Mouse (Mus musculus): ENCODE measurements around the gene Hs2st1.

Gene Hs2st1

DNA sequence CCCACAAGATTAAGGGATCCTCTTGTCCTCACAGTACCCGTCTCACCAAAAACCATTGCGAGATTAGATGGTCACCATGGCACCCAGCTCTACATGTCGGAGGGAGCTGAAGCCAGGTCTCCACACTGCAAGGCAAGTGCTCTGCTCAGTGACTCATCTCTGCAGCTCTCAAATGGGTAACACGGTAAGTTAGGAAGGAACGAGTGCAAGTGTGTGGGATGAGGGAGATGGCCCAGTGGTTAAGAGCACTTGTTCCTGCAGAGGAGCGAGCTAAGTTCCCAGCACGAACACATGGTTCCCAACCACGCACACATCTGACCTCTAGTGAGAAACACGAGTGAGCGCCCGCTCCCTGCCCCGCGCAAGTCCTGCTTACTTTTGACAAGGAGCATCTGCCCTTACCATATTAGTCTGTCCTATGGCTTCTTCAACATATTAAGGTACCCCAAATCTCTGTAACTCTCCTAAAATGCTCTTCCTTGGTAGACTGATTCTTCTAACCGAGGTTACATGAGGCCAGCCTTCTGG, 132.0 kb downstream of the Hs2st1 start:
- no peak for DNase-seq (ENCODE audit: extremely low spot score)

DNA sequence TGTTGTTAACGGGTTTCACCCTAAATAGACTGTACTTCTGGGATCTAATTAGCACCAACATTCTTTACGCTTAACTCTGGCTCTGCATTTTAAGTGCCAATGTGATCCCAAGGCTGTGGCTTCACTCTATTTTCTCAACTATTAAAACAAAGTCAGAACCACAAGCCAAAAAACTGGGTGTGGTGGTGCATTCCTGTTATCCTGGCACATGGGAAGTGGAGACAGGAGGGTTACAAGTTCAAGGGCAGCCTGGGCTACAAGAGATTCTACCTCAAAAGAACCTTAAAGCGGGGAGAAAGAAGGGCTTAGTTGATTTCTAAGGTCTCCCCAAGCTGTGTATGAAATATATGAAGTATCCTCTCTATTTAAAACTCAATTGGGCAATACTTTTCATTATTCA, 133.9 kb downstream of the Hs2st1 start:
- DNase-seq (ENCODE audit: extremely low spot score), result no peak

DNA sequence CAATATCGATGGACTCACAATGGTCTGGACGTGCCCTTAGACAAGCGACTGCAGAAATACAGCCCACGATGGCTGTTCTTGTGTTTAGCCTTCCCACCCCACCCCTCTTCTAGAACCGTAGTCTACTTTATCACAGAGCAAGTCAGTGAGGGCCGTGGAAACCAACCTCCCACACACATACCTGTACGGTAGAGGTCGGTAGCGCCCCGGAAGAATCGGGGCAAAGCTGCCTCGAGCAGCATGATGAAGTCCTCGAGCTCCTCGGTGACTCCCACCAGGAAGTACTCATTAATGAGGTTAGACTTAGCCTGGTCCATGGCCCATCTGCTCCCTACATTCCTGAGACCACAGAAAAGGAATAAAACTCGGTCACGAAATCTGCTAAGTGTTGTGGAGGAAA, 134.7 kb downstream of the Hs2st1 start:
- DNase-seq (ENCODE audit: extremely low spot score), result no peak

DNA sequence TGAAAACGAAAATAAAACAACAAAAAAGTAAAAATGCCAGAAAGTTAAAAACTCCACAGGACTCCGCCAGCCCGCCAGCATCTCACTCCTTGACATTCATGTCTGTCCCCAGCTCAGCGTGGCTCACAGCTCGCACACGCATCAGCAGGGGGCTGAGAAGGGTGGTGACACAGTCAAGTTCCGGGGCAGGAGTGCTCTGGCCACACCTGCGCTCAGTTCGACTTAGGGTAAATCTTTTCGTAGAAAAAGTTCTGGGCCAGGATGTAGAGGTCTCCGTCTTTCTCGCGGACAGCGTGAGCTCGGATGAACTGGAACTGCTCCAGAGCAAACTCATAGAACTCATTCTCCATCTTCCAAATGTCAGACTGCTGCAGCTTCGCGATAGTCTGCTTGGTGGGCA, 135.7 kb downstream of the Hs2st1 start:
- no peak for DNase-seq (ENCODE audit: extremely low spot score)

DNA sequence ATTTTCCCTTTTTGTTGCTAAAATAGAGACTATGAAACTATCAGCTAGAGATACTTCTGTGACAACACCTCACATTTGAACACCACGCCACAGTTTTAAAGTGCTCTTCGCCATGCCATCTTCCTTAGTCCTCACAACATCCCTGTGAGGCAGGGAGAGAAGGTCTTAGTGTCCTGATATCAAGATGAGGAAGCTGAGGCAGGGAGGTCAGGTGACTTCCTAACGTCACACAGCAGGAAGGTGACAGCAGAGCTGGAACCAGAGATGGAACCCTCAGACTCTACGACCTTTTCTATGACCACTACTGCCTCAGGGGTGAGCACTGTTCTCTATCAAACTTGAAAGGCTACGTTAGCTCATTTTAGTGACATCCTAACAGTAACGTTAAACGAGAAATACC, 136.9 kb downstream of the Hs2st1 start:
- no peak for DNase-seq (ENCODE audit: extremely low spot score)

DNA sequence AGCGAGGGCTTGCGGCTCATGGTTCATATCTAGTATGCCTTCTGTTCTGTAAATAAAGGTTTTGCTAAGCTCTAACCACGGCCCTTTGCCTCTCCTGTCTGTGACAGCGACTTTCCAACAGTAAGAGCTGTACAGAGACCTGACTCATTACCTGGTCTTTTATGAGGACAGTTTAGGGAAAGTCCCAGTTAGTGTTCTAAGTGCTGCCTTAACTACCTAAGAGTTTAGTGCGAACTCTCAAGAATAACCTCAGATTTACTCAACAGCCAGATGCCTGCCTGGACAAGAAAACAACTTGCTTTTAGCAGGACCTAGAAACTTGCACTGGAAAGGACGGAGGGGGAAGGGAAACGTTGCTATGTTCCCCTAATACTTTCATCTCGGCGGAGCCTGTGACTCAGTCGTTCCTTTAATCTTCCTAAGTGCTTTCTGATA, 137.8 kb downstream of the Hs2st1 start:
- DNase-seq (ENCODE audit: extremely low spot score), result no peak

DNA sequence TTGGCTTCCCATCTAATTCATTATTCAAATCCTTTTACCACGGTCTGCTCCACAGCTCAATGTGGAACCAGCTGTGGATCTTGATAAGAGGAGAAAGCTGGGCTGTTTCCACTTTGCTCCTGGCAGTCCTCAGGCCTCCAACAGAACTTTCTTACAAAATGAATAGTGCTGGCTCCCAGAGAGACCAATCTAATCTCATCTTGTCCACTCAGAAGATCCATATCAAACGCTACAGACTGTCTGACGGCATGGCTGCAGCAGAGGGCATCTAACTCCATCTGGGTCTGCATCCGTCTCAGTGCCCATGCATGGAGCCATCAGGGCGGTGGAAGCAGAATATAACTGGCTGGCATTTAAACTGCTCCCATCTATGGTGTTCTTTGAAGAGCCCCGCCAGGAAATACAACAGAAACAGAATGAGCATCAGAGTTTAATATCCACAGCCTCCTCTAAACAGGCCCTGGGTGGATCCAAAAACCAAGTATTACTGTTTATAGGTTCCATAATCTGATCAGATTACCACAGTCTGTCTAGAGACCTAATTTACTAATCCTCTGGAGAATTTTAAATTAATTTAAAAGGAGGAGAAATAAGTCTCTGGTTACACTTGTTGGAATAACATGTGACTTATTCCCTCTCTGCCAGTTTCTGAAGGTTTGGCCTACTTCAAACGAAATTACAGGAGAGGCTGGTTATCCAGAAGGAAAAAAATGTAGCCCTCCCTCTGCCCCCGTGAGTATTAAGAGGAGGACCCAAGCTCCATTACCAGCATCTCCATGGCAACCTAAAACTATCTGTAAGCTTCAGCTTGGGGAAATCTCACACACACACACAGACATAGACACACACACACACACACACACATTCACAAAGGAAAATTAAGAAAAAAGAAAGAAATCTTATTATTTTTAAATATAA, 141.2 kb downstream of the Hs2st1 start:
- no peak for DNase-seq (ENCODE audit: extremely low spot score)

DNA sequence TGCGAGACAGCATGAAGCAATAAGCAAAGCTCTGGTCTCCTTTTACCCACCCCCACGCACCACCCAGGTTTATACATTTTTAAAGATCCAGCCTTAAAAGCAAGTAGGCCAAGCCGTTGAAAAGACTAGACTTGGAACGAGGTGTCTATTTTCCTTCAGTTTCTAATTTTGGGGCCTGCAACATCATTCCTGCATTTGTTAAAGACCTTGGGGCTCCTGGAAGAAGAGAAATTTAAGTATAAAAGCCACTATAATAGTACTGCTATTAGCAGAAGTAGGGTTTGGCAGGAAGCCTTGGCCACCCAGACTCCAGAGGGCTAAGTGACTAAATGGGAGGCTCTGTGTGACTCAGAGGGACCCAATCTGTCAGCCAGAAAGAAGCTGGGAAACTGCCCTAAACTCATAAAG, 144.9 kb downstream of the Hs2st1 start:
- DNase-seq (ENCODE audit: extremely low spot score), result no peak

DNA sequence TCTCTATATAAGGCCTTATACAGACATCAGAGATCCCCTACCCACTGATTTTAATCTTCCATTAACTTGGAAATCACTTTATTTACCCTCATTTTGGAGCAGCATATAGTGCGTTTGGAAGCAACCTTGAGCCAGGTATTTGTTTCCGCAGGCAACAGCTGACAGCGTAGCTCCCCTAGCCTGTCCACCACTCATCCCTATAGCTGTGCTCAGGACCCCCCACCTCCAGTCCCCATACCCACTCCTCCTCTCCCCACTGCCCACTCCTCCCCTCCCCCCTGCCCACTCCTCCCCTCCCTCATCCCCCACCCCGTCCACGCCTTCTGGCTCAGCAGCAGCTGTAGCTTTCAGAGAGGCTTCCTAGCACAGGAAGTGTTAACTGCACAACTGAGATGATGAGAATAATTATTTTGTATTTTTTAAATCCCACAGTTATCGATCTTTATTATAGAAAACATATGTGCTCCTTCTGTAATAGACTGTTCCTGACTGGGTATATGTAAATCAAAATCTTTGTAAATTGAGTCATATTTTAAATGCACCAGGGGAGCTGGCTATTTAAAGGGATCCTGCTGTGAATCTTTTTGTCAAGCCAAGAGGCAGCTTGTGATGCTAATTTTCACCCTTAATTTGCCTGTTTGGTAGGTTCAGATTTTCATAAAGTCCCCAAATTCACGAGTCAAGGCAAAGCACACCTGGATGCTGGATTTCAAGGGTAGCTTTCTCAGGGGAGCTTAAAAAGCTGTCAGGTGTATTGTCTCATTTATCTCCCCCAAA, 148.4 kb downstream of the Hs2st1 start:
- DNase-seq (ENCODE audit: extremely low spot score), result no peak

DNA sequence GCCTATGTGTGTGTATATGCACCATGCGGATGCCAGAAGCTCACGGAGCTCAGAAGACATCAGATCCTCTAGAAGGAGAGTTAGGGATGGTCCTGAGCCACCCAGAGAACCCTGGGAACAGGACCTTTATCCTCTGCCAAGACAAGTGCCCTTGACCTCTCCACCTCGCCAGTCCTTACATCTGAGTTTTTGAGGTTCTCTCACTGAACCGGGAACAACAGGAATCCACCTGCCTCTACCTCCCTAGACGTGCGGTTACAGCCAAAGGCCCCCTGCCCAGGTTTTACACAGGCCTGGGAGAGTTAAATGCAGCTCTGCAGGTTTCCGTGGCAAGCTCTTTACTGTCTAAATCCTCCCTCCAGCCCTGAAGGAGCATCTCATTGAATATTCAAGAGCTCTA, 156.2 kb downstream of the Hs2st1 start:
- DNase-seq (ENCODE audit: extremely low spot score), result no peak

DNA sequence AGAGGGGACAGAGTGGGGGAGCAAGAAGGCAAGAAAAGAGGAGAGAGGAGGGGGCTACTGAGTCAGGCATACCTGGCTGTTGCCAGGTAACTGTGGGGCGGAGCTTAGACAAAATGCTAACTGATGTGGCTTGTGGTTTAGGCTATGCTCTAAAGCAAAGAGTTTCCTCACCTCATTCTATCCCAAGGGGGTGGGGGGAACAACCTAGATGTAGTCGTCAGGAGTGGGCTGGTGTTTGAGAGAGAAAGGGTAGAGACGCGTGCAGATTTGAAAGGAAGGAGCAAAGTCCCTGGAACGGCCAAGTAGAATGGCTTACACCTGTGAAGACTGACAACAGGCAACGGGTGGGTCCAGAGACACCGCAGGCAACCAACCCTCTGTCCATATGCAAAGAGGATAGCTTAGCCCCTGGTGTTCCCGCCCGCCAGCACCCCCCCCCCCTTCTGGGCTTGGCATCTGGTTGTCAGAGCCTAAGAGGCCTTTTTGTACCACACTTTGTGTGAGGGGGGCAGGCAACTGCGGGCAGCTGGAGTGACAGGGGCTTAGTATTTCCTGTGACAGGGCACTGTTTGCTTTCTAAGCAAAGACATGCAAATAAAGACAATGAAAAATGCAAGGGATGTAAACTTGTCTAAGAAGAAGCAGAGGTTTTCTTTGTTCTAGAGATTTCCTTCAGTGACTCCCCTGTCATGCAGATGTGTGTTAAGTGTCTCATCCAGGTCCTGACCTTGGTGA, 157.3 kb downstream of the Hs2st1 start:
- peak; percentile 64 for DNase-seq (ENCODE audit: extremely low spot score)

DNA sequence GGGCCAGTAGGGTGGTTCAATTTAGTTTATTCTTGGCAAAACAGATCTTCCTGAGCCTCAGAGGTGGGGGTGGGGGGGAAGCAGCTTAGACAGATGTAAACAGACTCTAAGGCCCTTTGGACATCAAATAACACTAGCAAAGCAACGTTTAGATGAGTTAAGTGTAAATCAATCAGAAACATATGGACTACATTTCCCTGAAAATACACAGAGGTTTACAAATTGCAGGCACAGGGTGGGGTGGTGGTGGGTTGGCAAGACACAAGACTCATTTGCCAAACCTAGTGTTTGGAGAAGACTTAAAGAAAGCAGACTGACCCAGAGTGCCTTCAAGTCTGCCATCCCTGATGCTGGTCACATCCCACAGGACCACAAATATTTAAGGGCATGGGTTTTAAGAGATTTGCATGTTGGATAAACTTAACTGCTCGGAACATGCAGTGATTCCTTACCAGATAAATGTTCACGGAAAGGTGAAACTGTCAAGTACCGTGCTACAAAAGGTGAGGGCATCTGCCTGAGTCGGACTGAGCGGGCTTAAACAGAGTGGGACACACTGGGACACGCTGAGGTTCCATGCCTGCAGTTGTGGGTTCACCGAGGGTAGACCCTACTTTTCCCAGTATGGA, 158.2 kb downstream of the Hs2st1 start:
- DNase-seq (ENCODE audit: extremely low spot score), result peak; percentile 46

DNA sequence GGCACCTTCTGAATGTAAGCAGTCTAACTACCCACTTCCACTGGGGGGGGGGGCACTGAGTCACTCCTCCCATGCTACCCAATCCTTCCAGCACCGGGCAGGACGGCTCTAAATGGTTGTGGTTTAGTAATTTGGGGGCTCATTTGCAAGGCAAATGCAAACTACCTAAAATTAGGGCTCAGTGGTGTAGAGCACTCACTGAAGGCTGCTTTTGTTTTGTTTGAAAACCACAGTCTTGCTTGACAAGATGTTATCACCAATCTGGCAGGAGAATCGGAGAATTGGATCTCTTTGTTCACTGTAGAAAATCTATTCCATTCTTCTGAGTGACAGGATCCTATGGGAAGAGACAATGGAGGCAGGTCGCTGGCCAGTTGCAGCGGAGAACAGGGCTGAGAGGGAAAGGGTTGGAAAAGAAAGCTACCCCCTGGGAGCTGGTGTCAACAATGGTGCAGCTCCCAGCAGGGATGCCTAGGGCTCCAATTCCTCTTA, 158.9 kb downstream of the Hs2st1 start:
- DNase-seq (ENCODE audit: extremely low spot score), result no peak

DNA sequence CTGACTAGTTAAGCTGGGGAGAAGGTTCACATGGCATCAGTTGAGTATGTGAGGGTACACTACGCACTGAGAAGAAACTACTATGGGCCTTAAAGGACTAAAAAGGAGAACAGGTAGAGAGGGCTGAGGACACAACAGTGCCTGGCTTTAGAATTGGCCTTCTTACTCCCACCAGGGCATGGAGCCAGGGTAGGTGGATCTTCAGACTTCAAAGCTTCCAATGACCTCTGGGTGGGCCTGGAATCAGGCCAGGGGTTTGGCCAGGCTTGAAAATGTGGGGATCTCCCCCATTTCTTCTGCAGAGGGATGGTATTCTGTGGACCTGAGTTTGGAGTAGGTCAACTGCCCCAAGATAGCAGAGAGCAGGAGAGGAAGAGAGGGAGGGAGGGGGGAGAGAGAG, 161.0 kb downstream of the Hs2st1 start:
- no peak for DNase-seq (ENCODE audit: extremely low spot score)

DNA sequence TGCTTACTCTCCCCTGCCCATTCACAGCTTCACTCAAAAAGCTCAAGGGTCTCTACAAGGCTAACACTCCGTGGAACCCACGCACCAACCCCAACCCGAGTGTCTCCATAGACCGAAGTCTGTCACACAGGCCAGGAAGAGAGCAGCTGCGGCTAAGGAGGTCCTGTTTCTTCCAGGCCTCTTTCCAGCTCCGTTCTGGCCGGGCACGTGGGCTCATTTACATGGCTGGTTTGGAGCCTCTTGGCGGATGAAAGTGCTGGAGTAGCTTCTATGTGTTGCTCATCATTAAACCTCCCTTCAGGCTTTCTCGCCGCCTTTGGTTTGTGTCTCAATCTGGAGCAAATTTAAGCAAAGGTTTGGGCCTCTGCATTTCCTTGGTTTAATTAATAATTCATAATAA, 164.7 kb downstream of the Hs2st1 start:
- DNase-seq (ENCODE audit: extremely low spot score), result no peak

DNA sequence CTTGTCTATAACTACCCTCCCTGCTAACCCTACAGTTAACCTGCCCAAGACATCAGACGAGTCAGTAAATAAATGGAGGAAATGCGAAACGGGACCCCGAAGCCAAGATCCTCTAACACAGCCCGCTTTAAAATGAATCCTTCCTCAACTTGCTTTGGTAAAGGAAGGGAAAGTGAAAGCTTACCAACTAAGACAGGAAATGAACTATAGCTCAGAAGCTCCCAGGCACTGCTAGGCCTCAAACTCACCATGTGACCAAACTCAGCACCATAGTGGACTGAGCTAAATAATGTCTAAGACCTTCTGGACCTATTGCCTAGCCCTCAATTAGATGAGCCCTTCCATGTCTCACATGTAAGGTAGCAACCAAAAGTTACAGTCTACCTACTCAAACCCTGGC, 168.7 kb downstream of the Hs2st1 start:
- DNase-seq (ENCODE audit: extremely low spot score), result no peak

DNA sequence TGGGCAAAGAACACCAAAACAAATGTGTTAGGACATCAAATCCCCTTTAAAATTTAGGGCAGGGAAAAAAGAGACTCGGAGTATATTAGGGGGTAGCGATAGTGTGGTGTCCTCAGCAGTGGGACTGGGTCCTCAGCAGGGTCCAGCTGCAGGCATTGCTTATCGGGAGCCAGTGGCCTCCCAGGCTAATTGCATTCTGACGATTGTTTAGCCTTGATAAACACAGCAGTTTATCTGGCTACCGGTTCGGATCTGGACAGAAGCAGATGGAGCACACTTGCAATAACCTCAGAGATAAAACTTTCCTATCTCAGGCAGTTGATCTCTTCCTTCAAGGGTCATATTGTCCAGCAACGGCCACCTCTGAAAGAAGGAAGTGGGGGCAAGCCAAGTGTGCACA, 169.1 kb downstream of the Hs2st1 start:
- no peak for DNase-seq (ENCODE audit: extremely low spot score)

DNA sequence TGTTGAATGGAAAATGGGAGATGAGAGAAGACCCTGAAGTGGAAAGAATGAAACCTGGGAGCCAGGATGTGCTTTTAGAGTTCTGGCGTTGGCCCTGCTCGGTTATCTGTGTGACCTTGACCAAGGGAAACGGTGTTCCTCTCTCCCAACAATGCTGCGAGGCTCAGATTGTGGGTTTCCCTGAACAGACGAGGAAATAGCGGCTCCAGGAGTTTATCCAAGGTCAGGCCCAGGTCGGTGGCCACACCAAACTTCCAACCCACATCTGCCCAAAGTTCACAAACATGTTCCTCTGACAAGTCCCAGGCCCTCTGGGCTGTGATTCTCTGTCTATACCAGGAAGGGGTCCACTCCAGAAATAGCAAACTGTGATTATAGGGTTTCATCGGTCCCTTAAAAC, 169.6 kb downstream of the Hs2st1 start:
- no peak for DNase-seq (ENCODE audit: extremely low spot score)

DNA sequence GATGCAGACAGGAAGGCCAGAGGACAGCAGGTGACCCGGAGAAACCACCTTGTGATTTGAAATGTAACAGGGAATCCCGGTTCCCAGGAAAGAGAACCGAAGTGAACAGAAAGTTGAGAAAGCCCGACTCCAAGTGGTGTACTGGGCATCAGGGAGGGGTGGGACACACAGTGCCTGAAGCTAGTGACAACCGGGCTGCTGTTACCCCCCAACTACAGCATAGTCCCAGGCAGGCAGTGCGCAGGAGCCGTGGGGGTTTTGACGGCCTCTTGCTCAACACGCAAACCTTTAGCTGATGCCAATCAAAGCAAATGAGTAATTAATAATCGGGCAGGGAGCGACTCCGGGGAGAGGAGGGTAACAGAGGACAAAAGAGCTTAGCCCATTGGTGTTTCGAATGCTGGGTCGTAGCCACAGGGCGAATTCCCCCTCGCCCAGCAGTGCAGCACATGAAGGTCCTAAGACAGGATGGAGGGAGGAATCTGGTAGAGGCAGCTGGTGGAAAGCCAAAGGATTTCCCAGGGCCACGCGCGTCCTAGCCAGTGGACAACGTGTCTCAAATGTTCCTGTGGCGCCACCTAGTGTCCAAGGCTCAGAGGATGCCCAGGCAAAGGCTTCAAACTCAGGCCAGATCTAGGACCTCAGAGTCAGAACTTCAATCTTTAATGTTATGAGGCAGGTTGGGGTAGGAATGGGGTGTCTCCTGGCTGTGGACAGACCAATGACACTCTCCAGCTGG, 170.5 kb downstream of the Hs2st1 start:
- DNase-seq (ENCODE audit: extremely low spot score), result peak; percentile 81

DNA sequence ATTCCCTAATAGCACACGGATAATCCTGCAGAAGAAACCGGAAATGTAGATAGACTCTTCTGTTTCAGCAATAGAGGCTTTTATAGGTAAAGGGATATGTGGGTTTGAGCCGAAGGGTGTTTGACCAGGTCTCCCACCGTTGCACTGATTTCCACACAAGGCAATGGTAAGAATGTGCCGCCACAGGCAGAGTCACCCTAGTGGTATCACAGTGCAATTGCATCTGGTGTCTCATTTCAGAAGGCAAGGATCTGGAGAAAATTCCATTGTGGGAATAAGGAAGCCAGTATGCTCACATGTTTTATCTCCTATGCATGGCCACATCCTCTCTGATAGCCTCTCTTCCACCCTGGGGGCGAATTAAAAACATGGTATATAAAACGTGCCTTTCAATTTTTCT, 171.8 kb downstream of the Hs2st1 start:
- DNase-seq (ENCODE audit: extremely low spot score), result no peak

DNA sequence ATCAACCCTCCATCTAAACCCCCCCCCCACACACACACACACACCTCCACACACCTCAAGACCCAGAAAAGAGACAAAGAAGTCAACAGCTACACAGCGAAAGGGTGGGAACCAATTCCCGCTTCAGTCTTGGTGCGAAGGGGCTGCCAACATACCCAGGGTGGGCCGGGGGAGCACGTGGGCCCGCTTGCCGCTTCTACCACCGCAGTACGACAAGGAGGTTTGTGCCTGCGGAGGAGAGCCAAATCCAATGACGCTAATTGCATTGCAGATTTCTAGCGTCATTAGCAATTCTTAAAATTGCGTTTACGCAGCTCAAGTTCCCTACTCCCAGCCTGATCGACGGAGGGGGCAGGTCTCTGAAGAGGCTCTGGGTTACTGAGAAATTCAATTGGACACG, 173.5 kb downstream of the Hs2st1 start:
- no peak for DNase-seq (ENCODE audit: extremely low spot score)
